14 mouse cellular contexts compared by ENCODE assay signal in genomic region chr6:100581951-100582350, GRCm38 (mm10).
DNase-seq lines count a peak whose midpoint lies in the region; ATAC-seq lines count a peak whose summit lies in the region.
"Had no signal": no experiment of that assay in that cellular context is flagged by ENCODE, and none has a peak within 500 bp of the region (broad histone marks: within the 10 kb centered on the region; RNA-seq: fewer than 3 reads in every experiment).

No protein-coding gene starts in this region.

- no peak overlapping the region for H3K4me3 ChIP-seq in forebrain, embryonic 13.5 days
- H3K4me3 ChIP-seq in forebrain, embryonic 11.5 days (ENCODE audit: low read depth, low read length), result no peak overlapping the region
- no peak overlapping the region for H3K4me3 ChIP-seq in limb, embryonic 10.5 days
- H3K4me3 ChIP-seq: liver, embryonic 12.5 days had no signal

- H3K36me3 ChIP-seq in forebrain, embryonic 13.5 days (ENCODE audit: poor library complexity, severe bottlenecking), result no peaks in the 10 kb centered on the region
- H3K36me3 ChIP-seq in forebrain, embryonic 11.5 days (ENCODE audit: control insufficient read depth, insufficient read depth, low read length), result no peaks in the 10 kb centered on the region
- H3K36me3 ChIP-seq in limb, embryonic 10.5 days, result no peaks in the 10 kb centered on the region

- H3K9ac ChIP-seq in forebrain, embryonic 13.5 days, result peak overlapping the region; percentile 19; the same call in 1 of the 2 replicates
- H3K9ac ChIP-seq in forebrain, embryonic 11.5 days (ENCODE audit: low read length), result no peak overlapping the region
- H3K9ac ChIP-seq: hindbrain, embryonic 14.5 days; liver, embryonic 12.5 days had no signal

- no peak for DNase-seq in forebrain, embryonic 11.5 days (ENCODE audit: low spot score)
- peak; percentile 31 for DNase-seq in retina, postnatal 1 day
- no peak for DNase-seq in retina, embryonic 14.5 days (ENCODE audit: low spot score)
- no peak for DNase-seq in limb, embryonic 10.5 days (ENCODE audit: low spot score)
- DNase-seq in T-cell, adult 2 months (ENCODE audit: low spot score), result no peak
- DNase-seq in thymus, adult 18-20 months, result no peak
- DNase-seq: cerebellum, adult 11 months; kidney, adult 18-20 months; kidney, postnatal 25 days had no signal

- H3K4me2 ChIP-seq in forebrain, embryonic 13.5 days, result no peak overlapping the region
- H3K4me2 ChIP-seq in forebrain, embryonic 11.5 days (ENCODE audit: low read depth, low read length, severe bottlenecking), result no peak overlapping the region
- H3K4me2 ChIP-seq: hindbrain, embryonic 14.5 days; liver, embryonic 12.5 days had no signal

- H3K27ac ChIP-seq in forebrain, embryonic 13.5 days, result peak overlapping the region; percentile 72
- no peak overlapping the region for H3K27ac ChIP-seq in forebrain, embryonic 11.5 days (ENCODE audit: low read depth, low read length)
- peak overlapping the region; percentile 46; the same call in 1 of the 2 replicates for H3K27ac ChIP-seq in limb, embryonic 10.5 days
- H3K27ac ChIP-seq: hindbrain, embryonic 14.5 days; liver, embryonic 12.5 days had no signal

- peaks cover 25% of the 10 kb centered on the region for H3K4me1 ChIP-seq in forebrain, embryonic 13.5 days
- 0 out of 2 replicates have a peak, but pooled peaks cover 3% of the 10 kb centered on the region for H3K4me1 ChIP-seq in forebrain, embryonic 11.5 days (replicated peaks; ENCODE audit: control insufficient read depth, insufficient read depth, low read length)
- peaks cover 60% of the 10 kb centered on the region for H3K4me1 ChIP-seq in limb, embryonic 10.5 days

- no peaks in the 10 kb centered on the region for H3K27me3 ChIP-seq in forebrain, embryonic 13.5 days
- H3K27me3 ChIP-seq in forebrain, embryonic 11.5 days (ENCODE audit: control insufficient read depth, insufficient read depth, low read length), result no peaks in the 10 kb centered on the region
- H3K27me3 ChIP-seq in limb, embryonic 10.5 days (ENCODE audit: low read depth, poor library complexity, severe bottlenecking), result peaks cover 14% of the 10 kb centered on the region
- H3K27me3 ChIP-seq: liver, embryonic 12.5 days had no signal

- 71% methylated on average over 2 of the region's 2 CpGs for WGBS in forebrain, embryonic 13.5 days
- WGBS in forebrain, embryonic 11.5 days, result 81% methylated on average over 2 of the region's 2 CpGs
- WGBS in limb, embryonic 10.5 days, result 80% methylated on average over 2 of the region's 2 CpGs

- no peaks in the 10 kb centered on the region for H3K9me3 ChIP-seq in forebrain, embryonic 13.5 days (replicated peaks)
- H3K9me3 ChIP-seq in forebrain, embryonic 11.5 days (ENCODE audit: control insufficient read depth, low read length), result no peaks in the 10 kb centered on the region
- no peaks in the 10 kb centered on the region for H3K9me3 ChIP-seq in limb, embryonic 10.5 days (replicated peaks)
- H3K9me3 ChIP-seq: G1E; liver, embryonic 12.5 days had no signal

- 0 out of 2 replicates have a peak, but pooled peaks have one; percentile 54 for ATAC-seq in forebrain, embryonic 13.5 days
- no peak for ATAC-seq in forebrain, embryonic 11.5 days (replicated peaks; ENCODE audit: low FRiP score)
- ATAC-seq: liver, embryonic 12.5 days; lung, postnatal 0 days had no signal
